Mouse (Mus musculus) liver, adult 2 months (tissue): Measurements from ENCODE around the gene Ciao2b.

Source experiments
- CTCF ChIP-seq: fragments of 200-500 bp; IDR thresholded peaks from 2 replicates; pipeline ENCODE4 v1.5.1; 2011; ENCODE audit warnings: low read depth, low read length, control low read depth
- POLR2A ChIP-seq: fragments of 200-500 bp; IDR thresholded peaks from 2 replicates; pipeline ENCODE4 v1.6.1; 2011; ENCODE audit warnings: low read length, control low read depth; ENCODE audit not compliant: insufficient read depth; ENCODE audit errors: extremely low read depth

DNA sequence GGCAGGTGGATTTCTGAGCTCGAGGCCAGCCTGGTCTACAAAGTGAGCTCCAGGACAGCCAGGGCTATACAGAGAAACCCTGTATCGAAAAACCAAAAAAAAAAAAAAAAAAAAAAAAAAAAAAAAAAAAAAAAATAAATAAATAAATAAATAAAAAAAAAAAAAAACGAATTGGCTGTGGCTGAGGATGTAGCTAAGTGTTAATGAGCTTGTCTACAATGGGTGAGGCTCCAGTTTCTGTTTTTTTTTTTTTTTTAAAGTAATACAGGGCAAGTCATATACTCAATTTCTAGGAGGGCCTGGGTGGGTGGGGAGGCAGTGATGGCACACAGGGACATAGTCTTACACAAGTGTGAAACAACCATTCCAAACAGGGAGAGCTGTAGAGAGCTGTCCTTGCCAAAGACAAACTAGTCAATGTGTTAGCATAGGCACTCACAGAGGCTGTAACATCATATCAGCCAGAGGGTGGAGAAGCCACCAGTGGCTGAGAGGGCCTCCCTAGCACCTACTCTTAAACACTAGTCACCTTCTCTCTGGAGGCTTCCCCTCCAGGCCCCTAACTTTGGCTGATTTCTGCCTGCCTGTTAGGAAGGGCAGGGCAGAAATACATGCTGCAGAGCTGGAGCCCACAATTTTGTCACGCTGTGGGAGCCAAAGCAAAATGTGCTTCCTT lies 14.6 kb downstream of the Ciao2b start:
- TF ChIP-seq POLR2A (no peak), CTCF (no peak)
